Mouse (Mus musculus): ENCODE measurements around the gene Klf4.

- no peak for TF ChIP-seq CTCF (IDR thresholded peaks at IDR 0.05)
- no peak for TF ChIP-seq EP300 (IDR thresholded peaks at IDR 0.05; ENCODE audit: insufficient read depth, low read depth, low read length)
Observed at GRCm38 (mm10) chr4:55531856-55532406, 335 bp downstream of the Klf4 start.

Data from heart, adult 2 months (tissue).